Mouse (Mus musculus) bone marrow, adult 2 months (tissue): ENCODE results near the gene Akap6. TPM values are rescaled to one million over a fixed set of nuclear protein-coding genes. Genes with fewer than 3 reads are reported as not detected.
"Not testable (repeated sequence)": the region's sequence is repeated elsewhere in the genome, so short reads cannot be mapped to it uniquely, and the experiment has no call there.

ENCODE experiments used
- H3K27ac ChIP-seq: fragments of 200-500 bp; 2 replicates; pipeline ENCODE4 v1.5.1; 2012; ENCODE audit warnings: low read depth, mild to moderate bottlenecking, control low read depth, inconsistent platforms, low read length; ENCODE audit not compliant: control insufficient read depth, poor library complexity, insufficient read depth
- H3K4me1 ChIP-seq: fragments of 200-500 bp; 2 replicates; pipeline ENCODE4 v1.6.1; 2011; ENCODE audit warnings: low read length; ENCODE audit not compliant: control insufficient read depth, insufficient read depth
- H3K4me3 ChIP-seq: fragments of 200-500 bp; replicated peaks from 2 replicates; pipeline ENCODE3; 2011; ENCODE audit warnings: mild to moderate bottlenecking, low read depth, low read length, control low read depth; ENCODE audit not compliant: control insufficient read depth
- CTCF ChIP-seq: fragments of 200-500 bp; IDR thresholded peaks from 2 replicates; pipeline ENCODE4 v1.5.1; 2011; ENCODE audit warnings: low read length, control low read depth; ENCODE audit not compliant: control insufficient read depth, insufficient read depth
- POLR2A ChIP-seq: fragments of 200-500 bp; IDR thresholded peaks from 2 replicates; pipeline ENCODE4 v1.6.1; 2011; ENCODE audit warnings: low read depth, mild to moderate bottlenecking, control low read depth, low read length, borderline replicate concordance; ENCODE audit not compliant: control insufficient read depth
- WGBS: fragments of 180-500 bp; shearing (Covaris S2); methylation state at CpG from one replicate; pipeline ENCODE4 v1.1.7; 2018; 5-methylcytosine and 5-hydroxymethylcytosine counted together
- polyA plus RNA-seq: library from polyadenylated mRNA; stranded (reverse); fragments of >200 nt; gene quantifications from 2 replicates; pipeline ENCODE4 v1.2.4, GENCODE M21; 2011; ENCODE audit warnings: low replicate concordance; ENCODE audit not compliant: missing spikeins, insufficient read depth, insufficient read length

The Akap6 gene
- polyA plus RNA-seq, 1 experiment, result 0.37 TPM

DNA sequence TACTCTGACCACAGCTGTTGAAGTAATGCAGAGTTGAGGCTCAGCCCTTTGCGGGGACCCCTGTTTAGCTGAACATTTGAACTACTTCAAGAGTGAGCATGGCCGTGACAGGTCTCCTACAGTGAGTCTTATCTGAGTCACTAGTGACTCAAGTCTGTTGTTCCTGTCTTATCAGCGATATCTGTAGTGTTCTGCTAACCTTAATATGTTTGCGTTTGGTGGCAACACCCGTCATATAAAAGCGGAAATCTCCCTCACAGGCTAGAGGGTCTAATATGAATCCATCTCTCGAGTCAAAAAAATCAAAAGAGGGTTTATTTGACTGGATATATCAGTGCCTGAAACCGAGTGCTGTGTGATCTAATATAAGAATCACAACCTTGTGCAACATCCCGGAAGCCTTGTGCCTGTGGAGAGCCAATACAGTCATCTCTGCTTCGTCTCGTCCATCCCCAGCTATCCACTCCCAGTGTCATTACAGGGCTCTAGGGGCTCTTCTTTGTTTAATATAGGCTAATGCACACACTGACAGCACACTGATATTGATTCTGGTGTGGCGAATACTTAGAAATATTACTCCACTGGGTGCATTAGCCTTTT is 3.3 kb downstream of the Akap6 start:
- Histone ChIP-seq H3K4me3 (no peak overlapping the region), H3K4me1 (no peaks in the 10 kb centered on the region), H3K27ac (no peak overlapping the region)
- 69% methylated on average over 12 of the region's 12 CpGs for WGBS
- TF ChIP-seq POLR2A, result no peak
- no peak for TF ChIP-seq CTCF

DNA sequence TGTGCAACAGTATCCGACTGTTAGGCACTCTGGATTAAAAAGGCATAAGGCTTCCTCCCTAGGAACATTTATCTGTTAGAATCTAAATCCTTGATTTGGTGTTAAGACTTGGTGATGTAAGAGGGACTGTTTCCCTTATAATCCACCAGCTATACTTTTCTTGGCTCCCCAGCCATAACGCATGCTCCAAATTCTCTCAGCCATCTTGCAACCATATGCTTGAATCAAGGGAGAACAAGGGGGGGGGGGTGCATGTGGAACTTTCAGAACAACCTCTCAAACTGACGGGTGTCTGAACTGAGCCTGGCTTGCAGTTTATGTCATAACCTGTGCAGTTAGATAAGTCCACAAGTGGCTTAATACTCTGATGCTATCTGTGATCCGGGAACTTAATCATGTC is 4.9 kb downstream of the Akap6 start:
- TF ChIP-seq CTCF, result no peak
- no peak for TF ChIP-seq POLR2A
- WGBS, result 62% methylated on average over 4 of the region's 4 CpGs

DNA sequence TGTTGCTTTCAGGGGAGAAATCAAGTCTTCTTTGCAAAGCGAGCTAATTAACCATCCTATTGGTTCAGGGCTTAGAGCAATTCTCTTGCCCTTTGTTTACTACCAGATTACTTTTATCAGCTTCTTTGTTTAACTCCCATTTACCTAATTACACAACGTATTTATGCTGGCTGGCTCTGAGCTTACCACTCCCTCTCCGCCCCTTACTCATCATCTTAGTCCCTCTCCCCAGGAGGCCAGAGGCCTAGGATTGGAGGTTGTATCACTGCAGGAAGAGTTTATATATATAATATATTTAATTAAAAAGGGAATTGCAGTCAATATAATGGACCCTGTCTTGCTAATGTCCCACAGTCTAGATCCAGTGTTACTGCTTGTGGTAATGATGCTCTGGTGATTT is 5.6 kb downstream of the Akap6 start:
- Histone ChIP-seq H3K4me3 (no peak overlapping the region), H3K4me1 (no peaks in the 10 kb centered on the region; the same call in 1 of the 2 replicates), H3K27ac (no peak overlapping the region)
- TF ChIP-seq POLR2A (no peak), CTCF (no peak)
- WGBS, result 83% methylated on average over 3 of the region's 3 CpGs

More for the DNA sequence above, 4.9 kb downstream of the Akap6 start:
- H3K4me3 ChIP-seq, result no peak overlapping the region
- H3K27ac ChIP-seq, result no peak overlapping the region
- no peaks in the 10 kb centered on the region for H3K4me1 ChIP-seq

DNA sequence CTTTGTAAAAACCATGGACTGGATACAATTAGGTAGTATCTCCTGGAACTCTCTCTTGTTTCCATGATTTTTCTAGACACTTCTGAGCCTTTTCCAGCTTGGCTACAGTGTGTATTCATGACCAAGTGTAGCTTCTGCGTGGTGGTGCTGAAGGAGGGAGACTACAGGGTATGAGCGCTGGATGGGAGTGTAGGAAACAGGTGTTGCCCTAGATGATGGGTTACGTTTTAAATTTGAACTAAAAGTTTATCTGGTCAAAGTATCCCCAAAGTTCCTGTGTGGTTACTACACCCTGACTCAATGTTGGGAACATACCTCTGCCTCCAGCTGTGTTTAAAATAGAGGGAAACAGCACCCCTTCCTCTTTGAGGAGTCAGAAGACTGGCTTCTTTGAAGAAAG is 12.2 kb downstream of the Akap6 start:
- Histone ChIP-seq H3K27ac (no peak overlapping the region), H3K4me1 (no peaks in the 10 kb centered on the region; the same call in 1 of the 2 replicates), H3K4me3 (no peak overlapping the region)
- TF ChIP-seq POLR2A (no peak), CTCF (no peak)
- WGBS, result 13% methylated on average over 3 of the region's 3 CpGs

DNA sequence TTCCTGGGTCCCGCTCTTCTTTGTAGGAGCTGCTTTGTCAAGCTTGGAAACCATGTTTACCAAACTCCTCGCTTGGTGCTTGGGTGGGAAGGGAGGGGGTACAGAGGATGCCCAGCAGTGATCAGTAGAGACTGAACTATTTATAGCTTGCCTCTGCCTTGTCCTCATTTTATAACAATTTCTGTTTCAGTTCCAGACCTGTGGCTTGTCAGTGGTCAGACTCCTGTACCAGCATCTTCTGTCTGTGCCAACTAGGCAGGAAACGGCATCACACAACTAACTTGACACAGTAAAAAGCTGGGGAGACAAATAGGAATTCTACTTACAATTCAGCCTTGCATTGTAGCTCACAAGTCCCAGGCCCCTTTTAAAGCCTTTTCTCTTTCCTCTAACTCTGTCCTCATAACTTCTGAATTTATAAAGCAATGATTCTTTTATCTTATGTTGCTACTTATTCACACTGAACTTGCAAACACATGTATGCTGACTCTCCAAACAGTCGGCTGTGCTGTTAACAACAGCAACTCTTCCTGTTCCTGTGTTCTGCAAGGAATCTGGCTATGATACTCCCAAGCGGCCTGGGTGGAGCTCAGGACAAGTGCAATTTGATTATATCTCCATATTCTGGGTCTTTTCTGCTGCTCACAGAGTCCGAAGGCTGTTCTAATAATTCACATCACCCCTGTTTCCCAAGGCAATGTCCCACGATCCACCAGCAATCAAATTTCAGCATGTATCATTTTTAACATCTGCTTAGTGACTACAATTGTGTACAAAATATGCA is 12.9 kb downstream of the Akap6 start:
- H3K4me1 ChIP-seq, result no peaks in the 10 kb centered on the region; the same call in 1 of the 2 replicates
- H3K27ac ChIP-seq, result no peak overlapping the region
- no peak overlapping the region for H3K4me3 ChIP-seq
- WGBS, result 31% methylated on average over 7 of the region's 7 CpGs
- no peak for TF ChIP-seq CTCF
- TF ChIP-seq POLR2A, result no peak

DNA sequence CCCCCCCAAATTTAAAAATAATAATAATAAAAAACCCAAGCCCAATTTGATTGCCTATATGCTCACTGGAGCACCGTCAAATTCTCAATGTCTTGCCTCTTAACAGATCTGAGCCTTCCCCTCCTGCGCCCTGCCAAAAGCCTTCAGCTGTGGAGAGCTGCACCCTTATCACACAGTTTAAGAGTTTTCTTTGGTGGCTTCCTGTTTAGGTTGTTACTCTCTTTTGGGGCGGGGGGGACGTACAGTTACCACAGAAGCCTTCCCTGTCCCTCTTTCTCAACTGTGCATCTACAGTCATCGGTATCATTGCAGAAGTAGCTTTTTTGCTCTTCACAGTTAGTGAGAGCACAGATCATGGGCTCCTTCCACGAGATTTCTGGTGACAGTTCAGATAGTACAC is 19.2 kb downstream of the Akap6 start:
- H3K4me3 ChIP-seq, result no peak overlapping the region
- TF ChIP-seq CTCF (no peak), POLR2A (no peak)
- 10% methylated on average over 6 of the region's 6 CpGs for WGBS
- no peak overlapping the region for H3K27ac ChIP-seq
- H3K4me1 ChIP-seq, result peaks cover 3% of the 10 kb centered on the region; the same call in 1 of the 2 replicates

DNA sequence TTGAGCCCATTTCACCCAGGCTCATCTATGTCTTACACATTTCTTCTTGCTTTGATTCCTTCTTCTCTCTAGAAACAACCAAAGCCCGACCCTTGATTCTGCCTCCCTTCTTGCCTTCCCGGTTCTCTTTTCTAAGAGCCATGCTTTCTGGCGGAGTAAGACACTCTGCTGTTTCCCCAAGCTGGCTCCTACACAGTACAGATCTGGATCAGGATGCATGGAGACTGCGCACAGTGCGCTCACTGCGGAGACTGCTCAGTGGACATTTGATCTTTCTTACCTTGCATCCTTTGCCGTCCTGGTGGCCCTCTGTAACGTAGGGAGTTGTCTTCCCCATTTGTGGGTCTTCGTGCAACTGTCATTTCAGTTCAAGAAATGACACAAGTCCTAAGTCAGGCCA is 20.0 kb downstream of the Akap6 start:
- Histone ChIP-seq H3K4me3 (no peak overlapping the region), H3K27ac (no peak overlapping the region), H3K4me1 (peaks cover 3% of the 10 kb centered on the region; the same call in 1 of the 2 replicates)
- TF ChIP-seq POLR2A (no peak), CTCF (no peak)
- WGBS, result 77% methylated on average over 9 of the region's 9 CpGs

DNA sequence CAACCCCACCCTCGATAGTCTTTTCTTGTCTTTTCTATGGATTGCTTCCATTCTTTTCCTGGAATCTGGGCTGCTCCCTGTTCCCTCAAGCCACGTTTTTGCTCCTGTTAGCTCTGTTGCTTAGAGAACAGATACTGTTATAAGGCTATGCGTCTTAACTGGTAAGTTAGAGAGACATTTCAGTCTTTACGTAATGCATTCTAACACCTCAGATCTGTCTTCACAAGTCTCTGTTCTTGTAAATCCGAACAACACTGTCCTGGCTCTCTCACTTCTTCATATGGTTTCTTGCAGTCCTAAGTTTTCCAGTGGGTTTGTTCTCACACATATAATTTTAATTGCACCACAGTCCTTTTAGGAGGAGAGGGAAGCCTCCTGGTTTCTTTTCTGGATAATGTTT is 20.5 kb downstream of the Akap6 start:
- 74% methylated on average over 5 of the region's 5 CpGs for WGBS
- Histone ChIP-seq H3K4me3 (no peak overlapping the region), H3K27ac (no peak overlapping the region), H3K4me1 (peaks cover 3% of the 10 kb centered on the region; the same call in 1 of the 2 replicates)
- no peak for TF ChIP-seq POLR2A
- TF ChIP-seq CTCF, result no peak

DNA sequence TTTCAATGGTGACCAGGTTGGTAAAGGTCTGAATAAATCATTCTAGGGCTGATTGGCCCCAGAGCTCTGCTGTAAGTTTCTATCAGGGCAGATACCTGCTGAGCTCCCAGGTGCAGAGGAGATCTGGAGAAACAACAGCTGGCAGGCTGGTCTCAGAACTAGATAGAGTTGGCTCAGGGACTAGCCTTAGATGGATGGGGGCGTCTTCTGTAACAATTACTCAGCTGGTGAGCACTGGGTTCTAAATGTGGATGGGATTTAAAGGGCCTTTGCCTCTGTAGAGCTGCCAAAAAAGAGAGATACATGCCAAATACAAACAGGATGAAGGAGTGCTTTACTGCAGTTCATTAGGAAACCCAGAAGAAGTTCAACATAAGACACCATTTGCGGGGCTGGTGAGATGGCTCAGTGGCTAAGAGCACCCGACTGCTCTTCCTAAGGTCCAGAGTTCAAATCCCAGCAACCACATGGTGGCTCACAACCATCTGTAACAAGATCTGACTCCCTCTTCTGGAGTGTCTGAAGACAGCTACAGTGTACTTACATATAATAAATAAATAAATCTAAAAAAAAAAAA is 24.9 kb downstream of the Akap6 start:
- not testable (repeated sequence) for H3K27ac ChIP-seq, H3K4me1 ChIP-seq, H3K4me3 ChIP-seq
- 84% methylated on average over 3 of the region's 3 CpGs for WGBS
